Comparison of ENCODE assay signal across 8 mouse cellular contexts in genomic region chr11:79624801-79625302, GRCm38 (mm10). TPM values are rescaled to one million over a fixed set of nuclear protein-coding genes. Genes with fewer than 3 reads are reported as not detected.
DNase-seq lines count a peak whose midpoint lies in the region; ATAC-seq lines count a peak whose summit lies in the region.

No protein-coding gene starts in this region.

- peaks cover 6% of the 10 kb centered on the region for H3K27me3 ChIP-seq in heart, embryonic 10.5 days (ENCODE audit: insufficient read depth, poor library complexity, severe bottlenecking)

- DNase-seq in heart, adult 11 months: peak; percentile 94
- DNase-seq in heart, embryonic 10.5 days (ENCODE audit: low spot score): no peak
- peak; percentile 26 for DNase-seq in adrenal gland, adult 8-10 months
- peak; percentile 70 for DNase-seq in embryo, embryonic 9.5 days (ENCODE audit: extremely low spot score)
- peak; percentile 70 to 76 for DNase-seq in heart, postnatal 36 days
- DNase-seq in layer of hippocampus, postnatal 14 days (ENCODE audit: low spot score in 2 of 2): peak; percentile 66 to 69
- DNase-seq in spleen, adult 12 weeks (ENCODE audit: low spot score): peak; percentile 9

- peak; percentile 71 for ATAC-seq in megakaryocyte progenitor cell, adult 5-6 weeks (replicated peaks; ENCODE audit: poor library complexity)

- H3K4me3 ChIP-seq in heart, embryonic 10.5 days: no peak overlapping the region

- H3K4me1 ChIP-seq in heart, embryonic 10.5 days: peaks cover 9% of the 10 kb centered on the region; the same call in 1 of the 2 replicates

- no peaks in the 10 kb centered on the region for H3K9me3 ChIP-seq in heart, embryonic 10.5 days

- no peak overlapping the region for H3K27ac ChIP-seq in heart, embryonic 10.5 days

- no peaks in the 10 kb centered on the region for H3K36me3 ChIP-seq in heart, embryonic 10.5 days

- 18% methylated on average over 4 of the region's 4 CpGs for WGBS in heart, embryonic 10.5 days

- intact Hi-C loops in heart, postnatal 36 days (cut with DNase I): loop anchor here (1.0 kb wide), 2 partner anchors 61 to 295 kb away; no protein-coding TSS in a partner anchor

RNA-seq across cellular contexts. Expression of gene Rab11fip4, which starts 33.8 kb away (rescaled TPM):
- polyA plus RNA-seq in heart, embryonic 10.5 days (2016; fragmentation: Nextera tagmentation; extraction: Ambion mirVana): 1.2 and 3.5 TPM in 2 replicates
- total RNA-seq in adrenal gland, adult 8-10 months (2022): 10 to 100 TPM in 2 of 4 experiments, 1 to 10 TPM in 2; 4.7 to 20.6 (median 10.4) TPM
- under 1 TPM in 1 of 2 experiments, not detected in 1; 0.03 TPM for total RNA-seq in heart, postnatal 36 days (2021)
- 100 to 1,000 TPM; 159 to 161 TPM for total RNA-seq in layer of hippocampus, postnatal 14 days (2021)
- 0.85 and 2.0 TPM in 2 replicates for total RNA-seq in megakaryocyte progenitor cell, adult 5-6 weeks (2015)
- total RNA-seq in megakaryocyte progenitor cell, adult 5-6 weeks (2017): 3.2 and 3.7 TPM in 2 replicates

Comparison
In these comparisons a context has a peak if more than half of its experiments do, and no peak if none do; other contexts are left out.
1. RNA of gene Rab11fip4, which starts 33.8 kb away (total RNA-seq): 159 to 161 TPM in layer of hippocampus, postnatal 14 days; 4.7 to 20.6 TPM in adrenal gland, adult 8-10 months, 0.85 to 3.7 TPM in megakaryocyte progenitor cell, adult 5-6 weeks and 0.03 TPM in heart, postnatal 36 days; every median in the first group is over 4 times any median in the second.